Mouse (Mus musculus): ENCODE data around the gene Mlkl.

- TF ChIP-seq CTCF (IDR thresholded peaks at IDR 0.05; ENCODE audit: low read depth, low read length) = no peak
- TF ChIP-seq GATA1 (IDR thresholded peaks at IDR 0.05; ENCODE audit: borderline replicate concordance, low read length) = no peak
Observed at GRCm38 (mm10) chr8:111298011-111298410, 40.0 kb downstream of the Mlkl start.
